Mouse (Mus musculus) C2C12 (cell line): ENCODE results near the gene Immp2l.

Source experiments
- CEBPB ChIP-seq: IDR thresholded peaks from one replicate; pipeline ENCODE4 v1.6.1; 2011; ENCODE audit warnings: low read depth, mild to moderate bottlenecking, control low read depth, moderate library complexity
- CTCF ChIP-seq: IDR thresholded peaks from one replicate; pipeline ENCODE4 v1.5.1; 2011; ENCODE audit not compliant: control insufficient read depth, insufficient read depth, insufficient read length
- MAX ChIP-seq: IDR thresholded peaks from one replicate; pipeline ENCODE4 v1.6.1; 2011; ENCODE audit warnings: mild to moderate bottlenecking, control low read depth
- MYOD1 ChIP-seq: IDR thresholded peaks from one replicate; pipeline ENCODE4 v1.6.1; 2011; ENCODE audit warnings: low read depth; ENCODE audit not compliant: control insufficient read depth, insufficient read length
- MYOG ChIP-seq: IDR thresholded peaks from one replicate; pipeline ENCODE4 v1.6.1; 2011; ENCODE audit not compliant: control insufficient read depth, insufficient read length; ENCODE audit errors: extremely low read depth
- USF1 ChIP-seq: IDR thresholded peaks from one replicate; pipeline ENCODE4 v1.6.1; 2011; ENCODE audit warnings: low read depth, mild to moderate bottlenecking, control low read depth, moderate library complexity

DNA sequence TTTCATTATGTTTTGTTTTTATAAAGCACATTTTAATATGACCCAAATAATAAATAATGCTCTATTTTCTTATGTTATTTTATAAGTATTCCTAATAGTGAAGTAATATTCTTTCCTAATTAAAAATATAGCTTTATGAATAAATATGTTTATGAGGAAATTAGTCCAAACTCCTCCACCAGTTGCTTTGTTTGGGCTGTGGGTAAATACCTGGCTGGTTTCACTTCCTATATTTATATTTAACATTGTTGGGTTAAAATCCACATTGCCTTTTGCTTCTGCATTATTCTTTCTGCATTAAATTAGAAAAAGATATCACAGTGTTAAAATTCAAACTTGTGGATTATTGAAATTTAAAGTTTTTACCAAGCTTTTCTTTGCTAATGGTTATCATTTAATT is 32.1 kb downstream of the Immp2l start:
- TF ChIP-seq CTCF (no peak), MAX (no peak), USF1 (no peak), MYOG (no peak), MYOD1 (no peak), CEBPB (no peak)
